Mouse (Mus musculus) forebrain, postnatal 0 days (tissue): ENCODE results near the gene Xrcc3. TPM values are rescaled to one million over a fixed set of nuclear protein-coding genes. Genes with fewer than 3 reads are reported as not detected.

ENCODE experiments used
- ATAC-seq: fragments of 200-750 bp; cut with Nextera tagmentation; 2 replicates; pipeline ENCODE4 v1.8.0; 2017; ENCODE audit warnings: mild to moderate bottlenecking, moderate library complexity
- DNase-seq: peaks from one replicate; pipeline ENCODE4 v3.0.0-alpha.2; 2015
- H3K27ac ChIP-seq: fragments of 300-500 bp; sonication (generic); 2 replicates; pipeline ENCODE4 v1.5.1; 2014; ENCODE audit warnings: low read depth, mild to moderate bottlenecking, antibody characterized with exemption, low read length, moderate library complexity, mixed read lengths
- H3K27me3 ChIP-seq: fragments of 300-500 bp; sonication (generic); 2 replicates; pipeline ENCODE4 v1.6.1; 2014; ENCODE audit warnings: mild to moderate bottlenecking, low read length, mixed read lengths; ENCODE audit not compliant: insufficient read depth
- H3K36me3 ChIP-seq: fragments of 300-500 bp; sonication (generic); 2 replicates; pipeline ENCODE4 v1.6.1; 2014; ENCODE audit warnings: mild to moderate bottlenecking, moderate library complexity; ENCODE audit not compliant: insufficient read depth
- H3K4me1 ChIP-seq: fragments of 300-500 bp; sonication (generic); 2 replicates; pipeline ENCODE4 v1.6.1; 2014; ENCODE audit warnings: antibody characterized with exemption; ENCODE audit not compliant: insufficient read depth
- H3K4me2 ChIP-seq: fragments of 300-500 bp; sonication (generic); 2 replicates; pipeline ENCODE4 v1.6.1; 2014; ENCODE audit warnings: low read depth, mild to moderate bottlenecking, moderate library complexity
- H3K4me3 ChIP-seq: fragments of 300-500 bp; sonication (generic); 2 replicates; pipeline ENCODE4 v1.5.1; 2014; ENCODE audit warnings: low read depth, low read length, mixed read lengths
- H3K9ac ChIP-seq: fragments of 300-500 bp; sonication (generic); 2 replicates; pipeline ENCODE4 v1.6.1; 2014; ENCODE audit warnings: mild to moderate bottlenecking
- H3K9me3 ChIP-seq: fragments of 300-500 bp; sonication (generic); 2 replicates; pipeline ENCODE4 v1.6.1; 2016; ENCODE audit warnings: low read length
- CTCF ChIP-seq: sonication (generic); IDR thresholded peaks from 2 replicates; pipeline ENCODE4 v1.5.1; 2016; ENCODE audit warnings: antibody characterized with exemption, control low read depth, low read depth
- WGBS: fragments of 180-500 bp; shearing (Covaris S2); extraction: QIAGEN DNeasy Blood & Tissue Kit; methylation state at CpG from one replicate; pipeline ENCODE4 v1.1.7; 2014; 5-methylcytosine and 5-hydroxymethylcytosine counted together
- polyA plus RNA-seq: library from polyadenylated mRNA; unstranded; fragments of >200 nt; fragmentation: Nextera tagmentation; extraction: Ambion mirVana; gene quantifications from 2 replicates; pipeline ENCODE4 v1.2.1, GENCODE M21; 2015
- total RNA-seq: library from RNA; depleted of rRNA; stranded (reverse); fragments of >200 nt; gene quantifications from 2 replicates; pipeline ENCODE4 v1.2.3, GENCODE M21; 2014

The Xrcc3 gene
- total and polyA plus RNA-seq, 2 experiments from 2014 or later = 2.5 to 3.5 TPM

GRCm38 (mm10) chr12:111816528-111816927, 2.9 kb upstream of the Xrcc3 start:
- Histone ChIP-seq H3K4me1 (peaks cover 6% of the 10 kb centered on the region), H3K27me3 (no peaks in the 10 kb centered on the region), H3K4me3 (no peak overlapping the region), H3K9ac (no peak overlapping the region), H3K9me3 (no peaks in the 10 kb centered on the region), H3K27ac (no peak overlapping the region), H3K4me2 (no peak overlapping the region), H3K36me3 (no peaks in the 10 kb centered on the region)
- no peak for ATAC-seq
- no peak for TF ChIP-seq CTCF
- DNase-seq = no peak
- WGBS = 71% methylated on average over 13 of the region's 13 CpGs

- 27% methylated on average over 19 of the region's 19 CpGs for WGBS
- Histone ChIP-seq H3K27ac (0 out of 2 replicates have a peak overlapping the region, but pooled peaks have one; percentile 70), H3K4me1 (peaks cover 6% of the 10 kb centered on the region), H3K4me3 (peak overlapping the region; percentile 72), H3K9me3 (no peaks in the 10 kb centered on the region), H3K27me3 (no peaks in the 10 kb centered on the region), H3K9ac (peak overlapping the region; percentile 59; the same call in 1 of the 2 replicates), H3K36me3 (no peaks in the 10 kb centered on the region), H3K4me2 (peak overlapping the region; percentile 64)
- TF ChIP-seq CTCF = no peak
- ATAC-seq (no peak), DNase-seq (no peak)
Observed at GRCm38 (mm10) chr12:111814769-111815762, 1.4 kb upstream of the Xrcc3 start.

GRCm38 (mm10) chr12:111813111-111813765, 435 bp downstream of the Xrcc3 start:
- H3K4me2 ChIP-seq = peak overlapping the region; percentile 84
- peaks cover 6% of the 10 kb centered on the region for H3K4me1 ChIP-seq
- no peak overlapping the region for H3K27ac ChIP-seq
- DNase-seq = no peak
- ATAC-seq = no peak
- 3% methylated on average over 27 of the region's 27 CpGs for WGBS
- H3K9me3 ChIP-seq = no peaks in the 10 kb centered on the region
- no peaks in the 10 kb centered on the region for H3K27me3 ChIP-seq
- peaks cover 7% of the 10 kb centered on the region; the same call in 1 of the 2 replicates for H3K36me3 ChIP-seq
- peak overlapping the region; percentile 72 for H3K4me3 ChIP-seq
- no peak for TF ChIP-seq CTCF
- peak overlapping the region; percentile 48 for H3K9ac ChIP-seq

- H3K9ac ChIP-seq = no peak overlapping the region
Observed at GRCm38 (mm10) chr12:111812611-111813010, 1.1 kb downstream of the Xrcc3 start.

GRCm38 (mm10) chr12:111812075-111812474, 1.6 kb downstream of the Xrcc3 start:
- WGBS = 93% methylated on average over 13 of the region's 13 CpGs
- no peak overlapping the region for H3K9ac ChIP-seq
- H3K4me2 ChIP-seq = no peak overlapping the region
- no peak overlapping the region for H3K27ac ChIP-seq
- no peak overlapping the region for H3K4me3 ChIP-seq
- no peak for DNase-seq
- no peak for TF ChIP-seq CTCF
- H3K27me3 ChIP-seq = no peaks in the 10 kb centered on the region
- peaks cover 6% of the 10 kb centered on the region for H3K4me1 ChIP-seq
- no peak for ATAC-seq
- H3K9me3 ChIP-seq = no peaks in the 10 kb centered on the region
- peaks cover 14% of the 10 kb centered on the region; the same call in 1 of the 2 replicates for H3K36me3 ChIP-seq

More at GRCm38 (mm10) chr12:111812611-111813010, 1.1 kb downstream of the Xrcc3 start:
- peaks cover 6% of the 10 kb centered on the region for H3K4me1 ChIP-seq
- no peak for TF ChIP-seq CTCF
- H3K36me3 ChIP-seq = peaks cover 13% of the 10 kb centered on the region; the same call in 1 of the 2 replicates
- no peak overlapping the region for H3K27ac ChIP-seq
- H3K9me3 ChIP-seq = no peaks in the 10 kb centered on the region
- 0 out of 2 replicates have a peak overlapping the region, but pooled peaks have one; percentile 84 for H3K4me2 ChIP-seq
- WGBS = 69% methylated on average over 12 of the region's 12 CpGs
- H3K4me3 ChIP-seq = no peak overlapping the region
- no peak for DNase-seq
- H3K27me3 ChIP-seq = no peaks in the 10 kb centered on the region
- no peak for ATAC-seq

GRCm38 (mm10) chr12:111809762-111810161, 3.9 kb downstream of the Xrcc3 start:
- peak; percentile 51 for DNase-seq
- peak; percentile 2; the same call in 1 of the 2 replicates for ATAC-seq
- peak; percentile 33; the same call in 1 of the 2 replicates for TF ChIP-seq CTCF
- no peak overlapping the region for H3K4me2 ChIP-seq
- peaks cover 20% of the 10 kb centered on the region for H3K36me3 ChIP-seq
- WGBS = 3% methylated on average over 9 of the region's 9 CpGs
- H3K4me1 ChIP-seq = peaks cover 6% of the 10 kb centered on the region
- H3K4me3 ChIP-seq = no peak overlapping the region
- H3K9ac ChIP-seq = peak overlapping the region; percentile 22; the same call in 1 of the 2 replicates
- peak overlapping the region; percentile 67; the same call in 1 of the 2 replicates for H3K27ac ChIP-seq
- H3K9me3 ChIP-seq = no peaks in the 10 kb centered on the region
- H3K27me3 ChIP-seq = no peaks in the 10 kb centered on the region
